Mouse (Mus musculus) urinary bladder, postnatal 14 days (tissue): ENCODE results near the gene Zfp316.

Experiments
- DNase-seq: peaks from one replicate; pipeline ENCODE4 v3.0.0; 2021; ENCODE audit warnings: low spot score

The Zfp316 gene

GRCm38 (mm10) chr5:143279247-143279646, 9.4 kb upstream of the Zfp316 start:
- no peak for DNase-seq

GRCm38 (mm10) chr5:143275761-143276160, 5.9 kb upstream of the Zfp316 start:
- DNase-seq: no peak

GRCm38 (mm10) chr5:143272540-143273330, 2.9 kb upstream of the Zfp316 start:
- DNase-seq: peak; percentile 62

- no peak for DNase-seq
Observed at GRCm38 (mm10) chr5:143272108-143272507, 2.3 kb upstream of the Zfp316 start.

- DNase-seq: no peak
Observed at GRCm38 (mm10) chr5:143271642-143272041, 1.8 kb upstream of the Zfp316 start.

GRCm38 (mm10) chr5:143270151-143270519, 313 bp upstream of the Zfp316 start:
- DNase-seq: no peak

GRCm38 (mm10) chr5:143268985-143269362, 848 bp downstream of the Zfp316 start:
- no peak for DNase-seq

GRCm38 (mm10) chr5:143266794-143267193, 3.0 kb downstream of the Zfp316 start:
- DNase-seq: no peak

GRCm38 (mm10) chr5:143265409-143265808, 4.4 kb downstream of the Zfp316 start:
- no peak for DNase-seq

GRCm38 (mm10) chr5:143264689-143265088, 5.1 kb downstream of the Zfp316 start:
- DNase-seq: peak; percentile 25

GRCm38 (mm10) chr5:143261636-143262035, 8.2 kb downstream of the Zfp316 start:
- no peak for DNase-seq

- DNase-seq: no peak
Observed at GRCm38 (mm10) chr5:143255802-143256201, 14.0 kb downstream of the Zfp316 start.

- DNase-seq: no peak
Observed at GRCm38 (mm10) chr5:143255131-143255519, 14.7 kb downstream of the Zfp316 start.

GRCm38 (mm10) chr5:143254487-143255130, 15.2 kb downstream of the Zfp316 start:
- no peak for DNase-seq

- no peak for DNase-seq
Observed at GRCm38 (mm10) chr5:143253881-143254486, 15.8 kb downstream of the Zfp316 start.

GRCm38 (mm10) chr5:143253186-143253880, 16.5 kb downstream of the Zfp316 start:
- DNase-seq: no peak

- DNase-seq: no peak
Observed at GRCm38 (mm10) chr5:143252791-143253185, 17.0 kb downstream of the Zfp316 start.

GRCm38 (mm10) chr5:143252039-143252438, 17.8 kb downstream of the Zfp316 start:
- no peak for DNase-seq

- DNase-seq: no peak
Observed at GRCm38 (mm10) chr5:143244926-143245325, 24.9 kb downstream of the Zfp316 start.

GRCm38 (mm10) chr5:143236036-143236435, 33.8 kb downstream of the Zfp316 start:
- no peak for DNase-seq

GRCm38 (mm10) chr5:143235028-143235693, 34.7 kb downstream of the Zfp316 start, which contains the start of gene Zfp12:
TSS of gene Zfp12 (plus strand) at chr5:143235163.
- DNase-seq: peak; percentile 93

GRCm38 (mm10) chr5:143226790-143227189, 43.0 kb downstream of the Zfp316 start, which contains the start of gene Spdye4a:
TSS of gene Spdye4a (minus strand) at chr5:143226890.
- no peak for DNase-seq
